Mouse (Mus musculus) ES-Bruce4 (cell line): ENCODE measurements around the gene Npepl1. TPM values are rescaled to one million over a fixed set of nuclear protein-coding genes. Genes with fewer than 3 reads are reported as not detected.

ENCODE experiments used
- H3K27ac ChIP-seq: 2 replicates; pipeline ENCODE4 v1.5.1; 2012; ENCODE audit warnings: low read length, inconsistent platforms; ENCODE audit not compliant: insufficient read depth
- H3K27me3 ChIP-seq: 2 replicates; pipeline ENCODE4 v1.6.1; 2012; ENCODE audit warnings: mild to moderate bottlenecking, low read length, inconsistent platforms; ENCODE audit not compliant: control insufficient read depth, poor library complexity, insufficient read depth, severe bottlenecking
- H3K36me3 ChIP-seq: 2 replicates; pipeline ENCODE4 v1.6.1; 2012; ENCODE audit warnings: inconsistent platforms, mild to moderate bottlenecking, low read length, moderate library complexity; ENCODE audit not compliant: control insufficient read depth, poor library complexity, insufficient read depth, severe bottlenecking
- H3K4me1 ChIP-seq: one replicate; pipeline ENCODE4 v1.8.1; 2011; ENCODE audit warnings: low read length; ENCODE audit not compliant: control insufficient read depth, insufficient read depth
- H3K4me3 ChIP-seq: 2 replicates; pipeline ENCODE4 v1.5.1; 2011; ENCODE audit warnings: low read depth, mild to moderate bottlenecking, low read length
- H3K9ac ChIP-seq: 2 replicates; pipeline ENCODE4 v1.6.1; 2012; ENCODE audit warnings: low read depth, mild to moderate bottlenecking, inconsistent platforms; ENCODE audit not compliant: poor library complexity, severe bottlenecking
- H3K9me3 ChIP-seq: replicated peaks from 2 replicates; pipeline ENCODE4 v1.6.1; 2012; ENCODE audit warnings: mild to moderate bottlenecking, low read length, inconsistent platforms; ENCODE audit not compliant: control insufficient read depth, poor library complexity, insufficient read depth, severe bottlenecking
- CTCF ChIP-seq: IDR thresholded peaks from one replicate; pipeline ENCODE4 v1.8.1; 2011; ENCODE audit warnings: low read depth, low read length
- EP300 ChIP-seq: IDR thresholded peaks from 2 replicates; pipeline ENCODE4 v1.6.1; 2011; ENCODE audit warnings: low read depth, low read length; ENCODE audit not compliant: insufficient read depth
- POLR2A ChIP-seq: IDR thresholded peaks from one replicate; pipeline ENCODE4 v1.8.1; 2011; ENCODE audit warnings: low read length; ENCODE audit not compliant: insufficient read depth
- polyA plus RNA-seq: library from polyadenylated mRNA; stranded (reverse); fragments of >200 nt; gene quantifications from 2 replicates; pipeline ENCODE4 v1.2.4, GENCODE M21; 2011; ENCODE audit warnings: low read depth; ENCODE audit not compliant: missing spikeins, insufficient read depth, insufficient read length

Npepl1 gene
- polyA plus RNA-seq, 1 experiment = 28.7 TPM

GRCm38 (mm10) chr2:174116929-174117328 lies 6.8 kb downstream of the Npepl1 start:
- Histone ChIP-seq H3K27me3 (no peaks in the 10 kb centered on the region), H3K4me1 (no peaks in the 10 kb centered on the region), H3K27ac (no peak overlapping the region), H3K36me3 (no peaks in the 10 kb centered on the region; the same call in 1 of the 2 replicates), H3K4me3 (0 out of 2 replicates have a peak overlapping the region, but pooled peaks have one; percentile 1), H3K9ac (no peak overlapping the region), H3K9me3 (no peaks in the 10 kb centered on the region)
- TF ChIP-seq POLR2A (no peak), EP300 (0 out of 2 replicates have a peak, but pooled peaks have one; percentile 36), CTCF (no peak)

- Histone ChIP-seq H3K9ac (no peak overlapping the region), H3K27ac (no peak overlapping the region), H3K4me3 (no peak overlapping the region), H3K9me3 (no peaks in the 10 kb centered on the region), H3K4me1 (no peaks in the 10 kb centered on the region), H3K36me3 (no peaks in the 10 kb centered on the region; the same call in 1 of the 2 replicates), H3K27me3 (no peaks in the 10 kb centered on the region)
- no peak for TF ChIP-seq EP300
- TF ChIP-seq POLR2A = no peak
- TF ChIP-seq CTCF = peak; percentile 4
Measured at GRCm38 (mm10) chr2:174118141-174118540, 8.0 kb downstream of the Npepl1 start.

DNA sequence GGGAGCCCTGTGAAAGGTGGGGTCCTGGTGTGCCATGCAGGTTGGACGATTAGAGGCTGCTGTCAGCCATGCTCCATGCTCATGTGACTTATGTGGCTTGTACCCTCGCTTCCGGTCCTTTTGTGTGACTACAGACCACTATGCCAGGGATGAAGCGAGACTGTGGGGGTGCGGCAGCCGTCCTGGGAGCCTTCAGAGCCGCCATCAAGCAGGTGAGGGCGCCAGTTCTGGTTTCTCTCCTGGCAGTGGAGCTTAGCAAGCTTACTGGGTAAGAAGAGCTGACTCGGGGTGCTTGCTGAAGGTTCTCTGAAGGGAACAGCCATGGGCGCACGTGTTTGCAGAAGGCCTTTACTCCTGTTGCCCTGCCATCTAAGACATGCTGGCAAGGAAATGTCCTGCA lies 9.1 kb downstream of the Npepl1 start:
- H3K9ac ChIP-seq = no peak overlapping the region
- H3K27ac ChIP-seq = no peak overlapping the region
- TF ChIP-seq CTCF = no peak
- no peak for TF ChIP-seq POLR2A
- TF ChIP-seq EP300 = no peak
- no peaks in the 10 kb centered on the region for H3K27me3 ChIP-seq
- no peaks in the 10 kb centered on the region for H3K9me3 ChIP-seq
- H3K4me1 ChIP-seq = no peaks in the 10 kb centered on the region
- H3K4me3 ChIP-seq = no peak overlapping the region
- no peaks in the 10 kb centered on the region; the same call in 1 of the 2 replicates for H3K36me3 ChIP-seq

DNA sequence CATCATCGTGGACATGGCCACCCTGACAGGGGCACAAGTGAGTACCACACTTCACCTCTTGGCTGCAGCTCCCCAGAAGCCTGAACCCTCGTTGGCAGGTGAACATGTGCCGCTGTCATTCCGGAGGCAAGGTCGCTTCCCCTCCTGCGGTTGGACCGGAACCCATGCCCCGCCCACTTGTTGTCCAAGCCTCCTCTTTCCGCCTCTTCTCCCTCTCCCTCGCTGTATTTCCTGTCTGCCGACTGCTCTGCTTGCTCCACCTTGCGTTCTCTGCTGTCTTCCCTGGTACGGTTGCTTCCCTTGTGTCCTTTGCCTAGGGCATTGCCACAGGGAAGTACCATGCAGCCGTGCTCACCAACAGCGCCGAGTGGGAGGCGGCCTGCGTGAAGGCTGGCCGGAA lies 10.5 kb downstream of the Npepl1 start:
- Histone ChIP-seq H3K9ac (no peak overlapping the region), H3K27ac (no peak overlapping the region), H3K4me1 (no peaks in the 10 kb centered on the region), H3K4me3 (no peak overlapping the region), H3K27me3 (no peaks in the 10 kb centered on the region), H3K9me3 (no peaks in the 10 kb centered on the region), H3K36me3 (no peaks in the 10 kb centered on the region; the same call in 1 of the 2 replicates)
- TF ChIP-seq CTCF = no peak
- no peak for TF ChIP-seq EP300
- no peak for TF ChIP-seq POLR2A

GRCm38 (mm10) chr2:174121411-174121947 lies 11.3 kb downstream of the Npepl1 start:
- TF ChIP-seq EP300 (no peak), POLR2A (no peak), CTCF (no peak)
- no peaks in the 10 kb centered on the region; the same call in 1 of the 2 replicates for H3K36me3 ChIP-seq

GRCm38 (mm10) chr2:174122331-174122730 lies 12.2 kb downstream of the Npepl1 start:
- Histone ChIP-seq H3K27me3 (no peaks in the 10 kb centered on the region), H3K4me3 (no peak overlapping the region), H3K27ac (no peak overlapping the region), H3K36me3 (no peaks in the 10 kb centered on the region; the same call in 1 of the 2 replicates), H3K9me3 (no peaks in the 10 kb centered on the region), H3K9ac (no peak overlapping the region), H3K4me1 (peaks cover 1% of the 10 kb centered on the region)
- TF ChIP-seq EP300 (no peak), POLR2A (no peak), CTCF (no peak)

More at GRCm38 (mm10) chr2:174121411-174121947, 11.3 kb downstream of the Npepl1 start:
- H3K4me3 ChIP-seq = no peak overlapping the region
- no peaks in the 10 kb centered on the region for H3K27me3 ChIP-seq
- H3K27ac ChIP-seq = no peak overlapping the region
- no peak overlapping the region for H3K9ac ChIP-seq
- no peaks in the 10 kb centered on the region for H3K4me1 ChIP-seq
- H3K9me3 ChIP-seq = no peaks in the 10 kb centered on the region
